25 mouse cellular contexts compared by ENCODE assay signal in genomic region chr15:97595284-97595796, GRCm38 (mm10).
DNase-seq lines count a peak whose midpoint lies in the region; ATAC-seq and TF ChIP-seq lines count a peak whose summit lies in the region.
"Had no signal": no experiment of that assay in that cellular context is flagged by ENCODE, and none has a peak within 500 bp of the region (broad histone marks: within the 10 kb centered on the region; RNA-seq: fewer than 3 reads in every experiment).

No protein-coding gene starts in this region.

- no peaks in the 10 kb centered on the region for H3K27me3 ChIP-seq in heart, embryonic 15.5 days
- H3K27me3 ChIP-seq in midbrain, embryonic 10.5 days (ENCODE audit: low read depth, poor library complexity, severe bottlenecking) = no peaks in the 10 kb centered on the region
- no peaks in the 10 kb centered on the region for H3K27me3 ChIP-seq in midbrain, embryonic 14.5 days (ENCODE audit: control insufficient read depth, insufficient read depth, low read length)
- H3K27me3 ChIP-seq in ES-Bruce4 (ENCODE audit: control insufficient read depth, insufficient read depth, low read length, poor library complexity, severe bottlenecking) = no peaks in the 10 kb centered on the region
- H3K27me3 ChIP-seq: CH12.LX; embryonic facial prominence, embryonic 15.5 days; heart, embryonic 13.5 days; hindbrain, embryonic 12.5 days had no signal

- H3K4me1 ChIP-seq in heart, embryonic 15.5 days (replicated peaks) = 0 out of 2 replicates have a peak, but pooled peaks cover 9% of the 10 kb centered on the region
- peaks cover 51% of the 10 kb centered on the region for H3K4me1 ChIP-seq in midbrain, embryonic 10.5 days
- H3K4me1 ChIP-seq in midbrain, embryonic 14.5 days (ENCODE audit: control insufficient read depth, insufficient read depth, low read length) = no peaks in the 10 kb centered on the region
- peaks cover 22% of the 10 kb centered on the region for H3K4me1 ChIP-seq in ES-Bruce4 (ENCODE audit: control insufficient read depth, insufficient read depth, low read length)
- H3K4me1 ChIP-seq: embryonic facial prominence, embryonic 15.5 days had no signal

- peak overlapping the region; percentile 21; the same call in 1 of the 2 replicates for H3K27ac ChIP-seq in heart, embryonic 15.5 days
- H3K27ac ChIP-seq in midbrain, embryonic 10.5 days (replicated peaks) = peak overlapping the region; percentile 52; the same call in 1 of the 2 replicates
- no peak overlapping the region for H3K27ac ChIP-seq in midbrain, embryonic 14.5 days (replicated peaks; ENCODE audit: low read depth, low read length)
- peak overlapping the region; percentile 93 for H3K27ac ChIP-seq in ES-Bruce4 (ENCODE audit: insufficient read depth, low read length)
- H3K27ac ChIP-seq: embryonic facial prominence, embryonic 15.5 days; forebrain, embryonic 10.5 days; heart, embryonic 13.5 days; hindbrain, embryonic 12.5 days had no signal

- peak; percentile 97 for TF ChIP-seq EP300 in ES-Bruce4 (IDR thresholded peaks at IDR 0.05; ENCODE audit: insufficient read depth, low read depth, low read length)

- no peak overlapping the region for H3K4me3 ChIP-seq in heart, embryonic 15.5 days
- no peak overlapping the region for H3K4me3 ChIP-seq in midbrain, embryonic 10.5 days
- H3K4me3 ChIP-seq in midbrain, embryonic 14.5 days (replicated peaks; ENCODE audit: low read depth, low read length) = no peak overlapping the region
- no peak overlapping the region for H3K4me3 ChIP-seq in ES-Bruce4 (ENCODE audit: low read depth, low read length)
- H3K4me3 ChIP-seq: embryonic facial prominence, embryonic 15.5 days; erythroblast, embryonic 14.5 days; forebrain, embryonic 10.5 days; heart, embryonic 13.5 days; hindbrain, embryonic 12.5 days had no signal

- WGBS in heart, embryonic 15.5 days = 68% methylated on average over 6 of the region's 6 CpGs
- 85% methylated on average over 6 of the region's 6 CpGs for WGBS in midbrain, embryonic 10.5 days
- WGBS in midbrain, embryonic 14.5 days = 75% methylated on average over 6 of the region's 6 CpGs

- DNase-seq in heart, adult 8-10 months (ENCODE audit: low spot score) = no peak
- DNase-seq in midbrain, embryonic 10.5 days (ENCODE audit: low spot score) = no peak
- DNase-seq in midbrain, embryonic 14.5 days = no peak
- DNase-seq in R1 (ENCODE audit: low read depth, low spot score) = peak; percentile 80
- no peak for DNase-seq in right cerebral cortex, postnatal 10 days (ENCODE audit: low spot score in 2 of 2)
- DNase-seq in Muller cell, postnatal 12 days (ENCODE audit: inconsistent ontology term) = no peak
- DNase-seq: adrenal gland, postnatal 10 days; cerebellum, adult 2 months; cerebellum, postnatal 14 days; embryo, embryonic 11 days; gastrocnemius, postnatal 25 days; heart, postnatal 10 days; heart, postnatal 4 days had no signal

- no peak for ATAC-seq in heart, embryonic 15.5 days (replicated peaks; ENCODE audit: insufficient number of reproducible peaks, insufficient read depth, low FRiP score, low read depth)
- no peak for ATAC-seq in midbrain, embryonic 14.5 days (ENCODE audit: low FRiP score, low TSS enrichment)
- ATAC-seq: forebrain, embryonic 14.5 days; hindbrain, embryonic 16.5 days; inflammation-experienced regulatory T-cells, adult 6 months; intestine, postnatal 0 days had no signal

- no peak overlapping the region for H3K9ac ChIP-seq in heart, embryonic 15.5 days
- H3K9ac ChIP-seq in midbrain, embryonic 14.5 days (replicated peaks; ENCODE audit: low read length) = no peak overlapping the region
- H3K9ac ChIP-seq in ES-Bruce4 (ENCODE audit: low read depth, poor library complexity, severe bottlenecking) = peak overlapping the region; percentile 35; the same call in 1 of the 2 replicates
- H3K9ac ChIP-seq: embryonic facial prominence, embryonic 15.5 days; heart, embryonic 13.5 days; hindbrain, embryonic 12.5 days had no signal

- H3K4me2 ChIP-seq in heart, embryonic 15.5 days = no peak overlapping the region
- no peak overlapping the region for H3K4me2 ChIP-seq in midbrain, embryonic 14.5 days (ENCODE audit: low read length)
- H3K4me2 ChIP-seq: embryonic facial prominence, embryonic 15.5 days; heart, embryonic 13.5 days; hindbrain, embryonic 12.5 days had no signal

- no peaks in the 10 kb centered on the region for H3K9me3 ChIP-seq in heart, embryonic 15.5 days (replicated peaks)
- H3K9me3 ChIP-seq in midbrain, embryonic 10.5 days (replicated peaks) = no peaks in the 10 kb centered on the region
- H3K9me3 ChIP-seq in midbrain, embryonic 14.5 days (ENCODE audit: control insufficient read depth, low read length) = no peaks in the 10 kb centered on the region
- no peaks in the 10 kb centered on the region for H3K9me3 ChIP-seq in ES-Bruce4 (replicated peaks; ENCODE audit: control insufficient read depth, insufficient read depth, low read length, poor library complexity, severe bottlenecking)
- H3K9me3 ChIP-seq: embryonic facial prominence, embryonic 15.5 days; forebrain, embryonic 10.5 days; heart, embryonic 13.5 days; hindbrain, embryonic 12.5 days had no signal

- no peak for TF ChIP-seq POLR2A in ES-Bruce4 (IDR thresholded peaks at IDR 0.05; ENCODE audit: insufficient read depth, low read length)

- no peak for TF ChIP-seq CTCF in ES-Bruce4 (IDR thresholded peaks at IDR 0.05; ENCODE audit: low read depth, low read length)

- H3K36me3 ChIP-seq in heart, embryonic 15.5 days = no peaks in the 10 kb centered on the region
- H3K36me3 ChIP-seq in midbrain, embryonic 10.5 days = no peaks in the 10 kb centered on the region
- H3K36me3 ChIP-seq in midbrain, embryonic 14.5 days (ENCODE audit: control insufficient read depth, insufficient read depth, low read length) = no peaks in the 10 kb centered on the region
- H3K36me3 ChIP-seq in ES-Bruce4 (ENCODE audit: control insufficient read depth, insufficient read depth, low read length, poor library complexity, severe bottlenecking) = no peaks in the 10 kb centered on the region
- H3K36me3 ChIP-seq: embryonic facial prominence, embryonic 15.5 days; forebrain, embryonic 10.5 days; heart, embryonic 13.5 days; hindbrain, embryonic 12.5 days had no signal
